Mouse (Mus musculus): ENCODE measurements around the gene Dido1.

DNA sequence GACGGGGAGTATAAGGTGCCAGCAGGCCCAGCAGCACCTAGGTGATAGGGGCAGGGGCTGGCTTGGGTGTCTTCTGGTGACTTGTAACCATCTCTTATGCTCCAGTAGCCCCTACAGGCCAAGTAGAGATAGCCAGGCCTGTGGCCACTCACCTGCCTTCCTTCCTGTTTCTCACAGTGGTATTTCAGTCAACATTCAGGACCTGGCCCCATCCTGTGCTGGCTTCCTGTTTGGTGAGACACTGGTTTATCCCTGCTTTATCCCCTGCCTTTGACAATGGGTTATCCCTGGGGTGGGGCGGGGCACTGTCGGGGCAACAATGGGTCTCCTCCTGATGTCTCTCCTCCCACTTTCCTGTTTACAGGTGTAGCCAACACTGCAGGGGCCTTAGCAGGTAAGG is 30.6 kb upstream of the Dido1 start:
- TF ChIP-seq CTCF (IDR thresholded peaks at IDR 0.05; ENCODE audit: low read depth): peak; percentile 26; the same call in 1 of the 2 replicates
- TF ChIP-seq EP300 (IDR thresholded peaks at IDR 0.05; ENCODE audit: low read depth): no peak
